Comparison of ENCODE assay signal across 27 mouse cellular contexts in the genomic region with DNA sequence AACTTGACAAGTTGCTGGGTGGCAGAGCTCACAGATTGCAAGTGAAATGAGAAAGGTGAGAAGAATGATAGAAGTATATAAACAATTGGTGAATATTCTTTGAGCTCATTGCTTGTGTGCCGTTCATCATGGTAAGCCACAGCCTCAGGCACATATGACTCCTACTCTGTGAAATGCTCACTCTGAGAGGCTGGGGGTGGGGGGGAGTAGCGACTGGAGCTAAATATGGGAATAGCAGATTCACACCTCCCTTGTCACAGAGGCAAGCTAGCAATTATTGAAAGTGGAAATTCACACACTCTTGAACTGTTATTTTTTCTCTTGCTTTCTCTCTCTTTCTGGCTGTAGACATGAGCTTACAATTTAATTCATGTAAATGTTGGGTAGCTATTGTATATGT.
DNase-seq lines count a peak whose midpoint lies in the region; ATAC-seq and TF ChIP-seq lines count a peak whose summit lies in the region.
"Had no signal": no experiment of that assay in that cellular context is flagged by ENCODE, and none has a peak within 500 bp of the region (broad histone marks: within the 10 kb centered on the region; RNA-seq: fewer than 3 reads in every experiment).

No protein-coding gene starts in this region.

- no peak overlapping the region for H3K27ac ChIP-seq in left cerebral cortex, adult 2 months
- no peak overlapping the region for H3K27ac ChIP-seq in hindbrain, embryonic 16.5 days (ENCODE audit: low read depth, low read length)
- H3K27ac ChIP-seq: forebrain, embryonic 10.5 days; forebrain, embryonic 13.5 days; heart, adult 2 months; heart, embryonic 10.5 days; heart, embryonic 13.5 days; hindbrain, embryonic 14.5 days had no signal

- DNase-seq in frontal cortex, postnatal 25 days (ENCODE audit: low spot score in 2 of 2) = no peak
- peak; percentile 4 to 20 for DNase-seq in left cerebral cortex, postnatal 14 days (ENCODE audit: low spot score in 2 of 2)
- no peak for DNase-seq in left cerebral cortex, adult 2 months (ENCODE audit: extremely low spot score in 1 of 2, low spot score in 2 of 2)
- peak; percentile 8 to 9 for DNase-seq in right cerebral cortex, postnatal 36 days (ENCODE audit: low spot score in 2 of 2)
- no peak for DNase-seq in right cerebral cortex, postnatal 4 days
- DNase-seq: adrenal gland, postnatal 10 days; adrenal gland, postnatal 36 days; B cell, adult 2 months; cerebellum, adult 11-12 months; cerebellum, adult 8-10 months; cerebellum, postnatal 10 days; cerebellum, postnatal 36 days; gastrocnemius, postnatal 10 days; gastrocnemius, postnatal 36 days; heart, adult 2 months; heart, postnatal 14 days; heart, postnatal 4 days had no signal

- no peaks in the 10 kb centered on the region for H3K9me3 ChIP-seq in hindbrain, embryonic 16.5 days (ENCODE audit: control insufficient read depth, low read length)
- H3K9me3 ChIP-seq: forebrain, embryonic 10.5 days; forebrain, embryonic 13.5 days; G1E; heart, embryonic 10.5 days; heart, embryonic 13.5 days had no signal

- no peaks in the 10 kb centered on the region for H3K4me1 ChIP-seq in hindbrain, embryonic 16.5 days (ENCODE audit: control insufficient read depth, insufficient read depth, low read depth, low read length)
- H3K4me1 ChIP-seq: forebrain, embryonic 10.5 days; forebrain, embryonic 13.5 days; heart, embryonic 10.5 days; heart, embryonic 13.5 days had no signal

- H3K36me3 ChIP-seq in hindbrain, embryonic 16.5 days (ENCODE audit: control insufficient read depth, insufficient read depth, low read length) = no peaks in the 10 kb centered on the region
- H3K36me3 ChIP-seq: forebrain, embryonic 10.5 days; G1E; heart, embryonic 10.5 days; heart, embryonic 13.5 days had no signal

- peak; percentile 70 for ATAC-seq in frontal cortex, adult (ENCODE audit: low TSS enrichment)
- ATAC-seq in hindbrain, embryonic 16.5 days = no peak
- ATAC-seq: forebrain, embryonic 13.5 days; Patski had no signal

- WGBS in hindbrain, embryonic 16.5 days = 87% methylated on average over 2 of the region's 2 CpGs

- no peak overlapping the region for H3K4me3 ChIP-seq in left cerebral cortex, adult 2 months
- H3K4me3 ChIP-seq in hindbrain, embryonic 16.5 days (ENCODE audit: low read length) = no peak overlapping the region
- H3K4me3 ChIP-seq: forebrain, embryonic 10.5 days; forebrain, embryonic 13.5 days; heart, adult 2 months; heart, embryonic 10.5 days; heart, embryonic 13.5 days had no signal

- no peaks in the 10 kb centered on the region for H3K27me3 ChIP-seq in hindbrain, embryonic 16.5 days (replicated peaks; ENCODE audit: control insufficient read depth, insufficient read depth, low read length)
- H3K27me3 ChIP-seq: CH12.LX; forebrain, embryonic 13.5 days; heart, embryonic 13.5 days had no signal

- no peak overlapping the region for H3K9ac ChIP-seq in hindbrain, embryonic 16.5 days (ENCODE audit: low read depth, low read length)
- H3K9ac ChIP-seq: forebrain, embryonic 13.5 days; heart, embryonic 13.5 days; hindbrain, embryonic 14.5 days had no signal

- no peak for TF ChIP-seq CTCF in left cerebral cortex, adult 2 months (IDR thresholded peaks at IDR 0.05)

- intact Hi-C loops in left cerebral cortex, postnatal 14 days (cut with DNase I) = no loop called here
- intact Hi-C loops in left cerebral cortex, adult 2 months (cut with DNase I) = loop anchor here (5.0 kb wide), 2 partner anchors 111 to 316 kb away; no protein-coding TSS in a partner anchor

- no peak overlapping the region for H3K4me2 ChIP-seq in hindbrain, embryonic 16.5 days (ENCODE audit: low read length)
- H3K4me2 ChIP-seq: forebrain, embryonic 13.5 days; heart, embryonic 13.5 days; hindbrain, embryonic 14.5 days had no signal

Comparison
In these comparisons a context has a peak if more than half of its experiments do, and no peak if none do; other contexts are left out.
1. DNase-seq: peak in left cerebral cortex, postnatal 14 days (2 of 2) and right cerebral cortex, postnatal 36 days (2 of 2); none in frontal cortex, postnatal 25 days (0 of 2), left cerebral cortex, adult 2 months (0 of 2) and right cerebral cortex, postnatal 4 days (single experiment).